Mouse (Mus musculus) thymus, adult 2 months (tissue): Measurements from ENCODE around the gene Gm5800.

Experiments used
- CTCF ChIP-seq: fragments of 200-500 bp; IDR thresholded peaks from 2 replicates; pipeline ENCODE4 v1.5.1; 2012; ENCODE audit warnings: mild to moderate bottlenecking, control low read depth, low read length, moderate library complexity, borderline replicate concordance; ENCODE audit not compliant: control insufficient read depth, poor library complexity, insufficient read depth; ENCODE audit errors: extremely low read depth
- POLR2A ChIP-seq: fragments of 200-500 bp; IDR thresholded peaks from 2 replicates; pipeline ENCODE4 v1.6.1; 2012; ENCODE audit warnings: mild to moderate bottlenecking, low read length, control low read depth, moderate library complexity; ENCODE audit not compliant: control insufficient read depth, poor library complexity, insufficient read depth; ENCODE audit errors: extremely low read depth

DNA sequence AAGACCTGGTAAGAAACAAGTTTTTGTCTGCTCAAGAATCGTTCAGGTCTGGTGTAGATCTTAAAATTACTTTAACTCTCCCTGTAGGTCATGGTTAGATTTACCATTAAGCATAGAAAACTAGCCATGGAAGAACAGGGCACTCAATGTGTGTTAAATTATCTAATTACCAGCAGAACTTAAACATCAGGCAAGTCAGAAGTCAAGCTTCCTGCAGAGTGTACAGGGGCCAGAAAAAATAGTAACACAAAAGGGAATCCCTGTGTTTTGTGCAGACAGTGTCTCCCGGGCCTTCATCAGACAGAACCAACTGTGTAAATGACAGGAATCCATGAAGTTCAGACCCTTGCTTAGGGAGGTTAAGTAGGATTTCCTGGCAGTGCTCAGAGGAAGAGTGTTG is 39.0 kb upstream of the Gm5800 start:
- TF ChIP-seq CTCF (no peak), POLR2A (no peak)
